Mouse (Mus musculus) spleen, adult 2 months (tissue): ENCODE measurements around the gene Zscan25. TPM values are rescaled to one million over a fixed set of nuclear protein-coding genes. Genes with fewer than 3 reads are reported as not detected.
"Not testable (repeated sequence)": the region's sequence is repeated elsewhere in the genome, so short reads cannot be mapped to it uniquely, and the experiment has no call there.

Experiments used
- DNase-seq, 2 experiments: peaks; one replicate each; pipeline versions ENCODE4 v3.0.0 to v3.0.0-alpha.2; 2012 to 2021; ENCODE audit warnings: low spot score in 2 of 2, low read depth in 1 of 2
- H3K27ac ChIP-seq: fragments of 200-500 bp; 2 replicates; pipeline ENCODE4 v1.5.1; 2012; ENCODE audit warnings: low read length, inconsistent platforms; ENCODE audit not compliant: insufficient read depth
- H3K27me3 ChIP-seq: fragments of 200-500 bp; 2 replicates; pipeline ENCODE4 v1.6.1; 2012; ENCODE audit warnings: mild to moderate bottlenecking, moderate library complexity, low read length, inconsistent platforms; ENCODE audit not compliant: control insufficient read depth, insufficient read depth
- H3K36me3 ChIP-seq: fragments of 200-500 bp; 2 replicates; pipeline ENCODE4 v1.6.1; 2012; ENCODE audit warnings: mild to moderate bottlenecking, low read length, inconsistent platforms; ENCODE audit not compliant: control insufficient read depth, insufficient read depth
- H3K4me1 ChIP-seq: fragments of 200-500 bp; 2 replicates; pipeline ENCODE4 v1.6.1; 2011; ENCODE audit warnings: inconsistent platforms; ENCODE audit not compliant: control insufficient read depth, insufficient read depth, insufficient read length
- H3K4me3 ChIP-seq: fragments of 200-500 bp; 2 replicates; pipeline ENCODE4 v1.5.1; 2011; ENCODE audit warnings: mild to moderate bottlenecking, inconsistent platforms; ENCODE audit not compliant: insufficient read depth, insufficient read length; ENCODE audit errors: extremely low read depth
- CTCF ChIP-seq: fragments of 200-500 bp; IDR thresholded peaks from 2 replicates; pipeline ENCODE4 v1.5.1; 2011; ENCODE audit warnings: mild to moderate bottlenecking, inconsistent platforms; ENCODE audit not compliant: insufficient read depth, insufficient read length, insufficient replicate concordance; ENCODE audit errors: extremely low read depth
- POLR2A ChIP-seq: fragments of 200-500 bp; IDR thresholded peaks from 2 replicates; pipeline ENCODE4 v1.6.1; 2011; ENCODE audit warnings: low read depth, low read length, inconsistent platforms
- WGBS: fragments of 180-500 bp; shearing (Covaris S2); methylation state at CpG from one replicate; pipeline ENCODE4 v1.1.7; 2018; 5-methylcytosine and 5-hydroxymethylcytosine counted together
- polyA plus RNA-seq: library from polyadenylated mRNA; depleted of rRNA; stranded (reverse); fragments of >200 nt; gene quantifications from 2 replicates; pipeline ENCODE4 v1.2.3, GENCODE M21; 2012

The Zscan25 gene
- polyA plus RNA-seq, 1 experiment = 15.8 TPM

DNA sequence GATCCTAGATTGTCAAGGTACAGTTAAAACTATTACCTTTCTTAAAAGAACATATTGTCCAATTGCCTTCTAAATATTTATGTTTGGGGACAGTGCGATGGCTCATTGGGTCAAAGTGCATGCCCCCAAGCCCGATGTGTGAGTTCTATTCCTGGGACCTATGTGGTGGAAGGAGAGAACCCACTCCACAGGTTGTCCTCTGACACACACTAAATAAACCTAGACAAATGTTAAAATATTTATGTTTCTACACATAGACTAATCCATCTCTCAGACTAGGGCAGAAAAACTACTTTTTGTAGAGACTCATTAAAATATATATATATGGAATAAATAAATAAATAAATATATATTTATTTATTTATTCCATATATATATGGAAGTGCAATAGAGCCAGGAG lies 352 bp upstream of the Zscan25 start:
- TF ChIP-seq CTCF (no peak), POLR2A (no peak)
- Histone ChIP-seq H3K4me1 (no peaks in the 10 kb centered on the region), H3K27ac (no peak overlapping the region), H3K4me3 (no peak overlapping the region), H3K27me3 (no peaks in the 10 kb centered on the region), H3K36me3 (peaks cover 18% of the 10 kb centered on the region)
- WGBS = 99% methylated on average over 2 of the region's 2 CpGs
- DNase-seq = no peak

DNA sequence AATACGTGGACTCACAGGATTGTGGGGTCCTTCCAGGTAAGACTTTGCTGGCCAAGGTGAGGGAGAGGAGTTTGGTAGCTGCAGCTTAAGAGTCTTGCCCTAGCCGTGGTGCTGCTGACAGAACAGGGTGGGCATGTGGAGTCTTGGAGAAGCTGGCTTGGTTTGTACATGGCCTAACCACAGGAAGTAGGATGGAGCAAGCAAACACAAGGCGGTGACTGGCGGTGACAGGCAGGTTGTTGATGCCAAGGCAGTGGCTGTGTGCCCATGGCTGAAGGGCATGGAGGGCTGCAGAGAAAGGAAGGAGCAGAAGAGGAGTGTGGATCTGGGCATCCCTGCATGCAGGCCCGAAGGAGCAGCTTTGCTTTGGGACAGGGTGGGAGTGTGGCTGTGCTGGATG lies 8.1 kb downstream of the Zscan25 start:
- Histone ChIP-seq H3K4me1 (no peaks in the 10 kb centered on the region), H3K27me3 (no peaks in the 10 kb centered on the region), H3K4me3 (no peak overlapping the region), H3K27ac (no peak overlapping the region), H3K36me3 (peaks cover 59% of the 10 kb centered on the region)
- no peak for DNase-seq
- TF ChIP-seq POLR2A (no peak), CTCF (no peak)
- 81% methylated on average over 5 of the region's 5 CpGs for WGBS

DNA sequence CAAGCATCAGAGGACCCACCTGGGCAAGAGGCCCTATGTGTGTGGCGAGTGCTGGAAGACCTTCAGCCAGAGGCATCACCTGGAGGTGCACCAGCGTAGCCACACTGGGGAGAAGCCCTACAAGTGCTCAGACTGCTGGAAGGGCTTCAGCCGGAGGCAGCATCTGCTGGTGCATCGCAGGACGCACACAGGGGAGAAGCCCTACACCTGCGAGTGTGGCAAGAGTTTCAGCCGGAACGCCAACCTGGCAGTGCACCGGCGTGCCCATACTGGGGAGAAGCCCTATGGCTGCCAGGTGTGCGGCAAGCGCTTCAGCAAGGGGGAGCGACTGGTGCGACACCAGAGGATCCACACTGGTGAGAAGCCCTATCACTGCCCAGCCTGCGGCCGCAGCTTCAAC lies 10.4 kb downstream of the Zscan25 start:
- Histone ChIP-seq H3K4me3 (no peak overlapping the region), H3K4me1 (no peaks in the 10 kb centered on the region), H3K27ac (no peak overlapping the region), H3K27me3 (no peaks in the 10 kb centered on the region), H3K36me3 (peaks cover 41% of the 10 kb centered on the region)
- no peak for DNase-seq
- 96% methylated on average over 16 of the region's 16 CpGs for WGBS
- TF ChIP-seq CTCF = no peak
- TF ChIP-seq POLR2A = no peak

DNA sequence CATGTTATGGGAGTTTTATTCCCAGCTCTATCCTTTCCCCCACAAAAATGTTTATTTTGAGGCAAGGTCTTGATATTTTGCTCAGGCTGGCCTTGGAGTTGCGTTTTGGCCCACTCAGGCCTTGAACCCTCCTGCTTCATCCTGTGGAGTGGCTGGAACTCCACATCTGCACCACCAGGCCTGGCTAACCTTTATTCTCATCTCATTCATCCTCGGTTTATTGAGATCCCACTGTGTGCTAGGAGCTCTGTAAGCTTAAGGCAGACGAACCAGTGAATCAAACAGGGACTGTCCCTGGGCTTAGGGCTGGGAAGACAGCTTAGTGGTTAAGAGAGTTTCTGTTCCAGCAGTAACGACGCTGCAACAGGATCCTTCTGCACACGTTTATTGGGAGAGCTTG lies 12.1 kb downstream of the Zscan25 start:
- no peak overlapping the region for H3K4me3 ChIP-seq
- H3K27me3 ChIP-seq = no peaks in the 10 kb centered on the region
- TF ChIP-seq CTCF (no peak), POLR2A (no peak)
- no peak overlapping the region for H3K27ac ChIP-seq
- DNase-seq = no peak
- 93% methylated on average over 6 of the region's 6 CpGs for WGBS
- peaks cover 32% of the 10 kb centered on the region for H3K36me3 ChIP-seq
- no peaks in the 10 kb centered on the region for H3K4me1 ChIP-seq

DNA sequence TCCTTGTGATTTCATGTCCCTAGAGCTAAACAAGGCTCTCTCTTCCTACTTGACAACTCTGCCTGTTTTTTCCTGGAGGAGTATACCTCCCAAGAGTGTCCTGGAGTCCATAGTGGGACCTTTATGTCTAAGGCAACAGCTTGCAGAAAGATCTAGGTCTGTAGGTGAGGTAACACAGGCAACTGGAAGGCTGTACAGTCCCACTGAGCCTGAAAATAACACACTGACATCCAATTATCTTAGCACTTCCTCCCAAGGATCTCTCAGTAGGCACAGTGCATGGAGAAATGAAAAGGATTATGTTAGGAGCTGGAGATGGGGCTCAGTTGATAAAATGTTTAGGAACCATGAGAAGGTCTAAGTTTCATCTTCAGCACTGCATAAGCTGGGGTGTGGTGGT lies 20.2 kb downstream of the Zscan25 start:
- no peaks in the 10 kb centered on the region for H3K4me1 ChIP-seq
- TF ChIP-seq CTCF = no peak
- TF ChIP-seq POLR2A = no peak

DNA sequence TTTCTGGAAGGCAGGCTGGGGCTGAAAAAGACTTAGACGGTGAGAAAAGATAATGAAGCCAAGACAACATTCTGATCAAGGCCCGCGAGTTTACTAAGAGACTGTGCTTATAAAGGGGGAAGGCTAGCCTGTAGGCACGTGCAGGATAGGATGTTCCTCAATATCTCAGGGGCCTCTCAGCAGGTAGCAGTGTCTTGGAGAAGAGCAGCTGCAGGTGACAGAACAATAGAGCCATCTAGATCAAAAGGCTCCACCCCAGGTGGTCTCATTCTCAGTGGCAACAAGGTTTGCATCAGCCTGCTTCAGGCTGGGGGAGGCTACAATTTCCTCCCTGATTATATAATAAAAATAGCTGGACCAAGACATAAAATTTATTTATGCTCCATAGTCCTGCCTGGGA lies 21.5 kb downstream of the Zscan25 start:
- not testable (repeated sequence) for H3K4me3 ChIP-seq, H3K27me3 ChIP-seq, H3K36me3 ChIP-seq, H3K27ac ChIP-seq, DNase-seq, H3K4me1 ChIP-seq
- 74% methylated on average over 4 of the region's 4 CpGs for WGBS

More for the DNA sequence above, 20.2 kb downstream of the Zscan25 start:
- no peaks in the 10 kb centered on the region for H3K27me3 ChIP-seq
- DNase-seq = no peak
- no peaks in the 10 kb centered on the region for H3K36me3 ChIP-seq
- H3K27ac ChIP-seq = no peak overlapping the region
- no peak overlapping the region for H3K4me3 ChIP-seq

DNA sequence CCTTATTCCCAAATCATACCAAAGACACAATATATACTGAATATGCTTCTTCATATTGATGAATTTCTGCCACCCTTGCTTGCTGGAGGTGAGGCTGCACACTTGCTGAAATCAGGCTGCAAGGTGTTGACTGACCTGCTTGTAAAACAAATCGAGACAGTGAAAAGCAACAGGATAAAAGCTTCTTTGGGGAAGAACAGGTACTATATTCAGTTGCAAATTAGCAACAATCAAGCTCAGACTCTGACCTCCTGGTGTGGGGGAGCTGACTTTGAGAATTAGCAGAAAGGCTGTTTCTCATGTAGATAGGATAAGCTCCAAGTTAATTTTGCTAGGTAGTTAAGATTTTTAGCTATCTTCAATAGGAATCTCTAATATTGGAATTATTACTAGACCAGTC lies 22.1 kb downstream of the Zscan25 start:
- TF ChIP-seq POLR2A = no peak
- TF ChIP-seq CTCF = no peak
- WGBS = 84% methylated on average over 1 of the region's 1 CpGs
- no peak for DNase-seq
- Histone ChIP-seq H3K4me1 (no peaks in the 10 kb centered on the region), H3K27me3 (no peaks in the 10 kb centered on the region), H3K4me3 (no peak overlapping the region), H3K36me3 (no peaks in the 10 kb centered on the region), H3K27ac (no peak overlapping the region)

DNA sequence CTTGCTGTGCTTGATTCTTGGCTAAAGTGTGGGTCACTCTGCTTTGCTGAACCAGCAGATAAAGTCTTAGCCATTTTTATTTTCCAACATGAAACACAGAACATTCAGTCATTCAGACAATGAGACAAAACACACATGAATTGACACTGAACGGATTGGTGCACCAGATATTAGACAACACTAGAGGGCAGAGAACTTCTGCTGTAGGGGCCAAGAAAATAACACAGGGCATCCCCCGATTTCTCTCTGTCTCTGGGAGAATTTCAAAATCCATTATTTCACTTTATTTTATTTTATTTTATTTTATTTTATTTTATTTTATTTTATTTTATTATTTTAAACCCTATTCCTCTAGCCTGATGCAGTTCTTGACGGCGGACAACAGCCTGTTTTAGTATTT lies 26.7 kb downstream of the Zscan25 start:
- WGBS = 85% methylated on average over 4 of the region's 4 CpGs
- not testable (repeated sequence) for H3K27me3 ChIP-seq, DNase-seq, H3K27ac ChIP-seq, H3K36me3 ChIP-seq, H3K4me1 ChIP-seq, H3K4me3 ChIP-seq

DNA sequence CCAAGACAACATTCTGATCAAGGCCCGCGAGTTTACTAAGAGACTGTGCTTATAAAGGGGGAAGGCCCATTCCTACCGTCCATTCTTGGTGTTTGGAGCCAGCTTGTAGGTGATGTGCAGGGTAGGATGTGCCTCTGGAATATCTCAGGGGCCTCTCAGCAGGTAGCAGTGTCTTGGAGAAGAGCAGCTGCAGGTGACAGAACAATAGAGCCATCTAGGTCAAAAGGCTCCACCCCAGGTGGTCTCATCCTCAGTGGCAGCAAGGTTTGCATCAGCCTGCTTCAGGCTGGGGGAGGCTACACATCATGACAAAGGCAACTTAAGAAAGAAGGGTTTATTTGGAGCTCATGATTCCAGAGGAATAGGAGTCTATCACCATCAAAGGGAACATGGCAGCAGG lies 27.5 kb downstream of the Zscan25 start:
- 88% methylated on average over 3 of the region's 3 CpGs for WGBS
- DNase-seq = not testable (repeated sequence)

More for the DNA sequence above, 27.5 kb downstream of the Zscan25 start:
- not testable (repeated sequence) for H3K27me3 ChIP-seq, H3K27ac ChIP-seq, H3K4me3 ChIP-seq, H3K4me1 ChIP-seq, H3K36me3 ChIP-seq
